Mouse (Mus musculus): ENCODE results near the gene 1810049J17Rik. TPM values are rescaled to one million over a fixed set of nuclear protein-coding genes. Genes with fewer than 3 reads are reported as not detected.

The 1810049J17Rik gene
- total RNA-seq, 2 experiments from 2014 or later, result not detected

GRCm38 (mm10) chr15:12315996-12316395, 5.7 kb downstream of the 1810049J17Rik start:
- no peak for ATAC-seq (replicated peaks; ENCODE audit: low FRiP score, poor library complexity, severe bottlenecking)

- no peak for ATAC-seq (replicated peaks; ENCODE audit: low FRiP score, poor library complexity, severe bottlenecking)
Measured at GRCm38 (mm10) chr15:12314584-12314983, 7.1 kb downstream of the 1810049J17Rik start.

- no peak for ATAC-seq (replicated peaks; ENCODE audit: low FRiP score, poor library complexity, severe bottlenecking)
Measured at GRCm38 (mm10) chr15:12313255-12313654, 8.4 kb downstream of the 1810049J17Rik start.

GRCm38 (mm10) chr15:12311465-12311864, 10.2 kb downstream of the 1810049J17Rik start:
- ATAC-seq (replicated peaks; ENCODE audit: low FRiP score, poor library complexity, severe bottlenecking), result no peak

GRCm38 (mm10) chr15:12310676-12311075, 11.0 kb downstream of the 1810049J17Rik start:
- no peak for ATAC-seq (replicated peaks; ENCODE audit: low FRiP score, poor library complexity, severe bottlenecking)

- no peak for ATAC-seq (replicated peaks; ENCODE audit: low FRiP score, poor library complexity, severe bottlenecking)
Measured at GRCm38 (mm10) chr15:12308539-12308938, 13.2 kb downstream of the 1810049J17Rik start.

- ATAC-seq (replicated peaks; ENCODE audit: low FRiP score, poor library complexity, severe bottlenecking), result no peak
Measured at GRCm38 (mm10) chr15:12307114-12307513, 14.6 kb downstream of the 1810049J17Rik start.

GRCm38 (mm10) chr15:12306188-12307071, 15.3 kb downstream of the 1810049J17Rik start:
- ATAC-seq (replicated peaks; ENCODE audit: low FRiP score, poor library complexity, severe bottlenecking), result 0 out of 2 replicates have a peak, but pooled peaks have one; percentile 62

- no peak for ATAC-seq (replicated peaks; ENCODE audit: low FRiP score, poor library complexity, severe bottlenecking)
Measured at GRCm38 (mm10) chr15:12301771-12302170, 19.9 kb downstream of the 1810049J17Rik start.

- no peak for ATAC-seq (replicated peaks; ENCODE audit: low FRiP score, poor library complexity, severe bottlenecking)
Measured at GRCm38 (mm10) chr15:12298231-12298737, 23.4 kb downstream of the 1810049J17Rik start.

- no peak for ATAC-seq (replicated peaks; ENCODE audit: low FRiP score, poor library complexity, severe bottlenecking)
Measured at GRCm38 (mm10) chr15:12296228-12296627, 25.5 kb downstream of the 1810049J17Rik start.

GRCm38 (mm10) chr15:12291757-12292156, 29.9 kb downstream of the 1810049J17Rik start:
- no peak for ATAC-seq (replicated peaks; ENCODE audit: low FRiP score, poor library complexity, severe bottlenecking)

- ATAC-seq (replicated peaks; ENCODE audit: low FRiP score, poor library complexity, severe bottlenecking), result no peak
Measured at GRCm38 (mm10) chr15:12290330-12290729, 31.4 kb downstream of the 1810049J17Rik start.

- no peak for ATAC-seq (replicated peaks; ENCODE audit: low FRiP score, poor library complexity, severe bottlenecking)
Measured at GRCm38 (mm10) chr15:12285535-12285809, 36.2 kb downstream of the 1810049J17Rik start.

- ATAC-seq (replicated peaks; ENCODE audit: low FRiP score, poor library complexity, severe bottlenecking), result no peak
Measured at GRCm38 (mm10) chr15:12284794-12285534, 36.7 kb downstream of the 1810049J17Rik start.

- no peak for ATAC-seq (replicated peaks; ENCODE audit: low FRiP score, poor library complexity, severe bottlenecking)
Measured at GRCm38 (mm10) chr15:12279816-12280215, 41.9 kb downstream of the 1810049J17Rik start.

- ATAC-seq (replicated peaks; ENCODE audit: low FRiP score, poor library complexity, severe bottlenecking), result no peak
Measured at GRCm38 (mm10) chr15:12275091-12275623, 46.5 kb downstream of the 1810049J17Rik start.

- no peak for ATAC-seq (replicated peaks; ENCODE audit: low FRiP score, poor library complexity, severe bottlenecking)
Measured at GRCm38 (mm10) chr15:12274053-12274769, 47.5 kb downstream of the 1810049J17Rik start.

- no peak for ATAC-seq (replicated peaks; ENCODE audit: low FRiP score, poor library complexity, severe bottlenecking)
Measured at GRCm38 (mm10) chr15:12273325-12274052, 48.2 kb downstream of the 1810049J17Rik start.
